Mouse (Mus musculus) heart, embryonic 16.5 days (tissue): ENCODE results near the gene Maats1. TPM values are rescaled to one million over a fixed set of nuclear protein-coding genes. Genes with fewer than 3 reads are reported as not detected.

Source experiments
- ATAC-seq: fragments of 200-750 bp; cut with Nextera tagmentation; replicated peaks from 2 replicates; pipeline ENCODE4 v1.8.0; 2017; ENCODE audit warnings: moderate number of reproducible peaks; ENCODE audit not compliant: insufficient read depth, low FRiP score; ENCODE audit errors: extremely low read depth
- H3K27ac ChIP-seq: fragments of 300-500 bp; sonication (generic); 2 replicates; pipeline ENCODE4 v1.5.1; 2014; ENCODE audit warnings: mild to moderate bottlenecking, low read length, control low read depth, moderate library complexity
- H3K27me3 ChIP-seq: fragments of 300-500 bp; sonication (generic); 2 replicates; pipeline ENCODE4 v1.6.1; 2014; ENCODE audit warnings: low read length, mixed read lengths; ENCODE audit not compliant: control insufficient read depth, insufficient read depth
- H3K36me3 ChIP-seq: fragments of 300-500 bp; sonication (generic); 2 replicates; pipeline ENCODE4 v1.6.1; 2014; ENCODE audit not compliant: control insufficient read depth, insufficient read depth
- H3K4me1 ChIP-seq: fragments of 300-500 bp; sonication (generic); 2 replicates; pipeline ENCODE4 v1.6.1; 2014; ENCODE audit warnings: low read length, mixed read lengths; ENCODE audit not compliant: control insufficient read depth, insufficient read depth
- H3K4me2 ChIP-seq: fragments of 300-500 bp; sonication (generic); 2 replicates; pipeline ENCODE4 v1.6.1; 2014; ENCODE audit warnings: low read depth, mild to moderate bottlenecking, control low read depth, low read length
- H3K4me3 ChIP-seq: fragments of 300-500 bp; sonication (generic); 2 replicates; pipeline ENCODE4 v1.5.1; 2014; ENCODE audit warnings: mild to moderate bottlenecking, control low read depth, low read length
- H3K9ac ChIP-seq: fragments of 300-500 bp; sonication (generic); 2 replicates; pipeline ENCODE4 v1.6.1; 2014; ENCODE audit warnings: low read length, control low read depth
- H3K9me3 ChIP-seq: fragments of 300-500 bp; sonication (generic); replicated peaks from 2 replicates; pipeline ENCODE4 v1.6.1; 2016; ENCODE audit warnings: low read length; ENCODE audit not compliant: control insufficient read depth
- WGBS: fragments of 180-500 bp; shearing (Covaris S2); extraction: QIAGEN DNeasy Blood & Tissue Kit; methylation state at CpG from one replicate; pipeline ENCODE4 v1.1.7; 2014; 5-methylcytosine and 5-hydroxymethylcytosine counted together
- polyA plus RNA-seq: library from polyadenylated mRNA; unstranded; fragments of >200 nt; fragmentation: Nextera tagmentation; extraction: Ambion mirVana; gene quantifications from 2 replicates; pipeline ENCODE4 v1.2.1, GENCODE M21; 2015

The Maats1 gene
- polyA plus RNA-seq, 1 experiment from 2014 or later, result 0.12 TPM

GRCm38 (mm10) chr16:38295349-38295930 is 46.5 kb downstream of the Maats1 start:
- Histone ChIP-seq H3K9me3 (no peaks in the 10 kb centered on the region), H3K27ac (no peak overlapping the region), H3K4me3 (no peak overlapping the region), H3K4me2 (no peak overlapping the region), H3K4me1 (peaks cover 3% of the 10 kb centered on the region; the same call in 1 of the 2 replicates), H3K27me3 (no peaks in the 10 kb centered on the region), H3K9ac (no peak overlapping the region), H3K36me3 (no peaks in the 10 kb centered on the region)
- WGBS, result 38% methylated on average over 5 of the region's 5 CpGs
- ATAC-seq, result no peak

GRCm38 (mm10) chr16:38294685-38295348 is 47.1 kb downstream of the Maats1 start, which contains the start of gene Nr1i2:
Gene Nr1i2, minus strand, starts transcription at chr16:38294824.
- no peak for ATAC-seq
- Histone ChIP-seq H3K4me1 (peaks cover 3% of the 10 kb centered on the region; the same call in 1 of the 2 replicates), H3K9me3 (no peaks in the 10 kb centered on the region), H3K27me3 (no peaks in the 10 kb centered on the region), H3K36me3 (no peaks in the 10 kb centered on the region), H3K4me2 (no peak within 1 kb of the TSS), H3K9ac (no peak within 1 kb of the TSS), H3K27ac (no peak within 1 kb of the TSS), H3K4me3 (no peak within 1 kb of the TSS)
- 55% methylated on average over 7 of the region's 7 CpGs for WGBS

GRCm38 (mm10) chr16:38290151-38290550 is 51.8 kb downstream of the Maats1 start:
- H3K4me3 ChIP-seq, result no peak overlapping the region
- 63% methylated on average over 2 of the region's 2 CpGs for WGBS
- no peak for ATAC-seq
- no peak overlapping the region for H3K9ac ChIP-seq
- H3K27ac ChIP-seq, result no peak overlapping the region
- H3K9me3 ChIP-seq, result no peaks in the 10 kb centered on the region
- H3K36me3 ChIP-seq, result no peaks in the 10 kb centered on the region
- no peaks in the 10 kb centered on the region for H3K27me3 ChIP-seq
- H3K4me1 ChIP-seq, result peaks cover under 1% of the 10 kb centered on the region; the same call in 1 of the 2 replicates
- no peak overlapping the region for H3K4me2 ChIP-seq

GRCm38 (mm10) chr16:38288851-38289250 is 53.1 kb downstream of the Maats1 start:
- Histone ChIP-seq H3K4me3 (no peak overlapping the region), H3K27ac (no peak overlapping the region), H3K27me3 (no peaks in the 10 kb centered on the region), H3K9ac (no peak overlapping the region), H3K4me2 (no peak overlapping the region), H3K9me3 (no peaks in the 10 kb centered on the region), H3K4me1 (no peaks in the 10 kb centered on the region), H3K36me3 (no peaks in the 10 kb centered on the region)
- no peak for ATAC-seq
- WGBS, result 29% methylated on average over 6 of the region's 6 CpGs

GRCm38 (mm10) chr16:38287762-38288161 is 54.2 kb downstream of the Maats1 start:
- Histone ChIP-seq H3K9ac (no peak overlapping the region), H3K4me1 (no peaks in the 10 kb centered on the region), H3K36me3 (no peaks in the 10 kb centered on the region), H3K4me2 (no peak overlapping the region), H3K9me3 (no peaks in the 10 kb centered on the region), H3K27me3 (no peaks in the 10 kb centered on the region), H3K4me3 (no peak overlapping the region), H3K27ac (no peak overlapping the region)
- no peak for ATAC-seq
- WGBS, result 64% methylated on average over 3 of the region's 3 CpGs

- WGBS, result 78% methylated on average over 6 of the region's 6 CpGs
- Histone ChIP-seq H3K27me3 (no peaks in the 10 kb centered on the region), H3K9me3 (no peaks in the 10 kb centered on the region), H3K27ac (no peak overlapping the region), H3K4me1 (no peaks in the 10 kb centered on the region), H3K36me3 (no peaks in the 10 kb centered on the region), H3K9ac (no peak overlapping the region), H3K4me2 (no peak overlapping the region), H3K4me3 (no peak overlapping the region)
- ATAC-seq, result no peak
Observed at GRCm38 (mm10) chr16:38287357-38287756, 54.6 kb downstream of the Maats1 start.

GRCm38 (mm10) chr16:38286541-38286940 is 55.4 kb downstream of the Maats1 start:
- no peak overlapping the region for H3K9ac ChIP-seq

GRCm38 (mm10) chr16:38285801-38286200 is 56.1 kb downstream of the Maats1 start:
- WGBS, result 82% methylated on average over 7 of the region's 7 CpGs
- Histone ChIP-seq H3K4me1 (no peaks in the 10 kb centered on the region), H3K9me3 (no peaks in the 10 kb centered on the region), H3K4me3 (no peak overlapping the region), H3K27ac (no peak overlapping the region), H3K36me3 (no peaks in the 10 kb centered on the region), H3K27me3 (no peaks in the 10 kb centered on the region), H3K9ac (no peak overlapping the region), H3K4me2 (no peak overlapping the region)
- no peak for ATAC-seq

More at GRCm38 (mm10) chr16:38286541-38286940, 55.4 kb downstream of the Maats1 start:
- WGBS, result 50% methylated on average over 4 of the region's 4 CpGs
- no peak overlapping the region for H3K4me3 ChIP-seq
- no peaks in the 10 kb centered on the region for H3K4me1 ChIP-seq
- H3K36me3 ChIP-seq, result no peaks in the 10 kb centered on the region
- no peaks in the 10 kb centered on the region for H3K27me3 ChIP-seq
- H3K9me3 ChIP-seq, result no peaks in the 10 kb centered on the region
- no peak overlapping the region for H3K27ac ChIP-seq
- no peak for ATAC-seq
- H3K4me2 ChIP-seq, result no peak overlapping the region

GRCm38 (mm10) chr16:38283300-38283699 is 58.6 kb downstream of the Maats1 start:
- Histone ChIP-seq H3K9me3 (no peaks in the 10 kb centered on the region), H3K9ac (no peak overlapping the region), H3K27ac (no peak overlapping the region), H3K4me1 (no peaks in the 10 kb centered on the region), H3K4me3 (no peak overlapping the region), H3K36me3 (no peaks in the 10 kb centered on the region), H3K4me2 (no peak overlapping the region), H3K27me3 (no peaks in the 10 kb centered on the region)
- ATAC-seq, result no peak
- 41% methylated on average over 3 of the region's 3 CpGs for WGBS
